Mouse (Mus musculus) lung, postnatal 36 days (tissue): ENCODE results near the gene Chd9.

Source experiments
- DNase-seq: peaks from one replicate; pipeline ENCODE4 v3.0.0; 2022; ENCODE audit warnings: mixed read lengths

Chd9 gene

DNA sequence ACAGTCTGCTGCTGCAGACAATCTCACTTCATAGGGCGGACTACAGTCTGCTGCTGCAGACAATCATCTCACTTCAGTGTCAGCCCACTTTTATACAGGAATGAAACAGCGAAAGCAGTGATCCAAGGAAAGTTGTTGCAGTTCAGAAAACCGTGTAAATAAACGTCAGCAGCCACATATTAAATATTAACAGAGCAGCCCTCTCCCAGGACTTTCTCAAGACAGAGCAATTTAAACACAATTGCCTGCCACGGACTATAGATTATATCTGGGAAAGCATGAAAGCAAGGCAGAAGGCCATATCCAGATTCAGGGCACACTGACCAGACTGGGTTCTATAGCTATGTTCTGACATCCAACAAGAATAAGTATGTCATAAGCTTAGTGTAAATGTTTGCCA, 266.0 kb downstream of the Chd9 start:
- no peak for DNase-seq

DNA sequence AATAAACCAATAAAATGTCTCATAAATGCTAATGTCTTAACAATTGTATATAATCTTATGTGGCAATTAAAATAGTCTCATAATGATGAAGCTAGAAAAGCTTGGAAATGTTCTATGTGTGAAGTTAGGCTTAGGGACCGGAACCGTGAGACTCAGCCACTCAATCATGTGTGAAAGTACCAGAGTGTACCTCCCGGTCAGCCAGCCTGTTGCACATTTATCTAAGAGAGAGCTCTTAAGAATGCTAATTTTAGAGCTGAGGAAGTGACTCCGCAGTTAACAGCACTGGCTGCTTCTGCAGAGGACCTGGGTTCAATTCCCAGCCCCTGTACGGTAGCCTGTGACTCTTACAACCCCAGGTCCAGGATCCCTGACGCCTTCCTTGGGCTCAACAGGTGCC, 270.0 kb downstream of the Chd9 start:
- DNase-seq, result no peak
